Mouse (Mus musculus) frontal cortex, postnatal 14 days (tissue): Measurements from ENCODE around the gene Prtg.

ENCODE experiments used
- DNase-seq, 2 experiments: peaks; one replicate each; pipeline ENCODE4 v3.0.0; 2022; ENCODE audit warnings: low spot score in 2 of 2

Prtg gene

DNA sequence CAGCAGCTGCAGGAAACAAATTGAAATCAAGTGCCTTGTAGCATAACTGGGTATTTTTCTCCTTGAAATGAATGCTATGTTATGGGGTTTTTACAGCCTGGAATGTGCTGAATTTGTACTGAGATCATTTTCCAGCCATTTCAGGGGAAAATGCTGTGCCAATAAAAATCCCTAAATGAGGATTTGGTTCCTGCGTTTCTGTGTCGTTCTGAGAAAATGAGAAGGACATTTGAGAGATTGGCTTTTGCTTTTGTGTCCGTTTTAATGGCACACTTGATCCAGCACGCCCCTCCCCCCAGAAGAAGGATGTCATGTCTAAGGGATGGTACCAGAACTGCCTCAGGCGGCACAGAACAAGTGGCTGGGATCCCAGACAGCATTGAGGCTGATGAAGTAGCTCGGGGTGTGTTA, 100.0 kb downstream of the Prtg start:
- no peak for DNase-seq

GRCm38 (mm10) chr9:72911381-72911780, 104.7 kb downstream of the Prtg start:
- DNase-seq: no peak

- DNase-seq: no peak
These were observed 106.9 kb downstream of the Prtg start for GRCm38 (mm10) chr9:72913551-72913950.

- no peak for DNase-seq
These were observed 109.1 kb downstream of the Prtg start for GRCm38 (mm10) chr9:72915728-72916127.

DNA sequence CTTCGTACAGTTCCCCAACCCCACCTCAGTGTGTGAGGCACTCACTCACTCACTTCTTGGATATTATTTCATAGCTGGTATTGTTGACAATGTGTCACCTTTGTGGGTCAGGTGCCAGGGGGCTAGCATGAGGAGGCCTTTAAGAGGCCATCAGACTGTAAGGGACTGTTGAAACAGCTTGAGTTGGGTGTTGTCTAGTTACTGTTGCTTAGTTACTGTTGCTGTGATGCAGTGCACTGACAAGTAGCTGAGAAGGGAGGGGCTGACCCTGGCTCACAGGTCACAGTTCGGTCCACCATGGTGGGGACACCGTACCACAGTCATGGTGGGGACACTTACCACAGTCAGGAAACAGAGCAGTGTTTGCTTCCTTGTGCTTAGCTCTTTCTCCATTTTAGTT, 116.4 kb downstream of the Prtg start:
- DNase-seq: no peak

DNA sequence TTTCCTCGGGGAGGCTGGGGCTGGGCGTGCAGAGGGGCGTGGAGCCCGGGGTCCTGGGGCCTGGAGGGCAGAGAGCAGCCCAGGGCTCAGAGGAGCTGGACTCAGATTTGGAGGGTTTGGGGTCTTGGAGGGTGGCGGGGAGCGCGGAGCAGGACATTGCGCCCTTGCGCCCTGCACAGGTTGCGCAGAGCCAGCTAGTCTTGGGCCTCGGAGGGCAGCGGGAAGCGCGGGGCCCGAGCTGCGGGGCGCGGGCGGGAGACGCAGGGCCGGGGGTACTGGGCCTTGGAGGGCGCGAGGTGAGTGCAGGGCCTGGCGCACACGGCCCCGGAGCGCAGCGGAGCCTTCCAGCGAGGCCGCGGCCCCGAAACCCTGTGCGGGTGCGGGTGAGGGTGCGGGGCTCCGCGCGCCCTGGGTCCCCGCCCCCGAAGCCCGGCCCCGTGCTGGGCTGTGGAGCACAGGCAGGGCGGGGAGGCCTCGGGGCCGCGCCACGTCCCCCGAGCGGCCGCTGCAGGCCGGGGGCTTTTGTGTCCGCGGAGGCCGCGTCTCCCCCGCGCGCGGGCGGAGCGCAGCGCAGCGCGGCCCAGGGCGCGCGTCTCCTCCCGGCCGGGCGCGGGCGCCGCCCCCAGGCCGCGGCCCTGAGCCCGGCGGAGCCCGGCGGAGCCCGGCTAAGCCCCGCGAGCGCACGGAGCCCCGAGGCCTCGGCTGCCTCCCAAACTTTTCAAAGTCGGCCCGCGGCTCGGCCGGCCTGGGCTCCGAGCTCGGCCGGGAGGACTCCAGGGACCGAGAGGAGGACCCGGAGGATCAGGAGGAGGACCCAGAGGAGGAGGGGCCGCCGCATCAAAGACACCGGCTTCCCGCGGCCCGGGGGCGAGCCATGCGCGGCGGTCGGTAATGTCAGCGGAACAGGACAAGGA, 118.6 kb downstream of the Prtg start, which contains the start of gene Pygo1:
Gene Pygo1 (plus strand): TSS at position 625 of the 914 bp plus-strand sequence.
- peak in 1 of 2 experiments; percentile 28 for DNase-seq

- no peak for DNase-seq
These were observed 119.2 kb downstream of the Prtg start for GRCm38 (mm10) chr9:72925935-72926258.

DNA sequence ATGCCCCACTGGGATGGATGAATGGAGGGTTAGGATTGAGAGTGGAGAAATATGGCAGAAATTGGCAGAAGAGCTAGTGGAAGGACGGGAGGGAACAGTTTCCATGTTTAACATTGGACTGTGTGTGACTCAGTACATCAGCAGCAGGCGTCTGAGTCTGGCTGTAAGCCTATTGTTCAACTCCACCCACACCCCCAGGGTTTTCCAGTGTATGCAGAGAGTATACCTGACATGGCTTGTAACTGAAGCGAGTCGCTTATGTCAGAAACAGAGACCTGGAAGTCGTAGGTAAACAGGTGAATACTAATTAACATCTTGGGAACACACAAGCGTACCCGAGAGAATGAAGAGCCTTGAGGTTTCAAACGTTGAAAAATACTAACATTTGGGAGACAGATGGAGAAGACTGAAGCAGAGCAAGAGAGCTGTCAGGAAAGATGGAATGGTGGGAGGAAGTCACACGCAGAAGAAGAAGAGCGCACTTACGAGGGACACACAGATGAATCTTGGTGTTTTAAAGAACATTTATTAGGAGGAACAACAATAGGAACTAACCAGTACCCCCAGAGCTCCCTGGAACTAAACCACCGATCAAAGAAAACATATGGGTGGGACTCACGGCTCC, 124.6 kb downstream of the Prtg start:
- DNase-seq: peak; percentile 28 to 38

DNA sequence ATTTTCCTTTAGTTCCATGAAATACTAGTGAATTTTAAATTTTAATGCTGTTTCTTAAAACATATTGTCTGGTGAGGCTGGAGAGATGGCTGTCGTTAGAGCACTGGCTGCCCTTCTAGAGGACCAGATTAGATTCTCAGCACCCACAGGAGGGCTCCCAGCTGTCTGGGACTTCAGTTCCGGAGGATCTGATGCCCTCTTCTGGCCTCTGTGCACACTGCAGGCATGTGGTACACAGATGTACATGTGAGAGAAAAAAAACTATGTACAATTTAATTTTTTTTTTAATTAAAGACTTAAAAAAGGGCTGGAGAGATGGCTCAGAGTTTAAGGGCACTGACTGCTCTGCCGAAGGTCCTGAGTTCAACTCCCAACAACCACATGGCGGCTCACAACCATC, 128.6 kb downstream of the Prtg start:
- no peak for DNase-seq

DNA sequence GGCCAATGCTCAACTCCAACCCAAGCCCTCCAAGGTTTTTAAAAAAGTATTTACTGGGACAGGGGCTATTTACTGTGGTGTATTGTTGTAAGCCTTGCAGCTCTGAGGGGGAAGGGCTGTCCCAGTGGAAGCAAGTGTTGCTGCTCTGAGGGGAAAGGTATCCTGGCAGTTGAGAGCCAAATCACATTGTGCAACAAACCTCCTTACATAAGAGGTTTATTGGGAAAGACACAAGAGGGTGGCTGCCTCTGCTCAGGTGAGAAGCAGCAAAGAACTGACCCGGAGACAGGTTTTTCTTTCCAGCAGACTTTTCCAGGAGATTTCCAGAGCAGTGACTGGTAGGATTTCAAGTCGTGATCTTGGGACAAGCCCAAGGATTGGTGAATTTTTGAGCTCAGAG, 129.6 kb downstream of the Prtg start:
- DNase-seq: no peak

DNA sequence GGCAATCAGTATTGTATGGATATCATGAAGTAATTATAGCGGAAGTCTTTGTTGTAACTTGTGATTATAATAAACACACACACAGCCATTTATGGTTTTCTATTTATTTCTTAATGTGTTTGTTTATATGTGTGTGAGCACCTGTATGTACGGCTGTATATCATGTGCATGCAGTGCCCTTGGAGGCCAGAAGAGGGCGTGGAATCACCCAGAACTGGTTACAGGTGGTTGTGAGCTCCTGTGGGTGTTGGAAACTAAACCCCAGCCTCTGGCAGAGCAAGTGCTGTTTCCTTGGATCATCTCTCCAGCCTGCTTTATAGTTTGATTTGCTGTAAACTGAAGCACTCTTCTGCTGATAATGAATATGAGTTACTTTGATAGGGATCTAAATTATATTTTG, 136.8 kb downstream of the Prtg start:
- DNase-seq: no peak

DNA sequence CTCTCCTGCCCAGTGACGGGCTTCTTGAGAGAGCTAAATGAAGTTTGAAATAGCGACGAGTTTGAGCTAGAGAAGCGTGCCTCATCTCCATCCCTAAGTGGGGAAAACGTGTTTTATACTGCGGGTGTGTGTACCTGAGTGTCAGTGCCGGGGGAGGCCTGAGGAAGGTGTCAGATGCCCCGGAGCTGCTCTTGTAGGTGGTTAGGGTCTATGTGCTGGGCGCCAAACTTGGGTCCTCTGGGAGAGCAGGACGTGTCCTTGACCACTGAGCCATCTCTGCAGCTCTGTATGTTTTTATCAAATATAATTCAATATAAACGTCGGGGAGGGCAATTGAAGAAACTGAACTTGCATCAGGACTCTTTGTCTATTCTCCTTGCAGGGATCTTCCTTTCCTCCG, 137.6 kb downstream of the Prtg start:
- no peak for DNase-seq

GRCm38 (mm10) chr9:72947010-72947409, 140.3 kb downstream of the Prtg start:
- DNase-seq: no peak

DNA sequence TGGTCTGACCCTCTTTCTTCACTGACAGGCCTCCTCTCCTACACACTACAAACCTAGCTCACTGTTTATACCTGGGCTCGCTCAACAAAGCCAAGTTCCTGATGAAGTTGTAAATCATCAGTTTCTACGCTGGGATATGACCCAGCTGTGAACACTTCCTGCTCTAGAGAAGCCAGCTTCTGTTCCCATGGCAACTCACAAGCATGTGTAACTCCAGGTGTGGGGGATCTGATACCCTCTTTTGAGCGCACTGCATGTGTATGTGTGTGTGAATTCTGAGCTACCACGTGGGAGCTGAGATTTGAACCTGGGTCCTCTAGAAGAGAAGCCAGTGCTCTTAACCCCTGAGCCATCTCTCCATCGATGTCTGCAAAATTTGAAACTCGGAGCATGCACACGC, 142.9 kb downstream of the Prtg start:
- no peak for DNase-seq

- DNase-seq: no peak
These were observed 148.1 kb downstream of the Prtg start for GRCm38 (mm10) chr9:72954746-72955145.

DNA sequence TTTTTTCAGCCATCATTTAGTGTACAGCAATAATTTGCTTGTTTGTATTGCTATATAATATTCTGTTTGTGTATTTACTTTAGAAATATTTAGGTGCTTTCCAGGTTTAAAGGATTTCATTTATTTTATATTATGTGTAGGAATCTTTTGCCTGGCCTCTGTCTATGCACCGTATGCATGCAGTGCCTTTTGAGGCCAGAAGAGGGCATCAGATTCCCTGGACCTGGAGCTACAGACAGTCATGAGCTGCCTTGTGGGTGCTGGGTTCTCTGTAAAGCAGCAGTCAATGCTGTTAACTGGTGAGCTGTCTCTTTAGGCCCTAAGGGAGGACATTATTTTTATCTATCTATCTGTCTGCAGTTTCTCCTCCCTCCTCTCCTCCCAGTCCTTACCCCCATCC, 148.9 kb downstream of the Prtg start:
- peak in 1 of 2 experiments; percentile 26 for DNase-seq

- DNase-seq: peak; percentile 59 to 65
These were observed 152.1 kb downstream of the Prtg start, which contains the start of the genes Dyx1c1 and Gm44503 for GRCm38 (mm10) chr9:72958521-72959450. TSS of gene Dyx1c1 (plus strand) at chr9:72958785. TSS of gene Gm44503 (plus strand) at chr9:72958852.

DNA sequence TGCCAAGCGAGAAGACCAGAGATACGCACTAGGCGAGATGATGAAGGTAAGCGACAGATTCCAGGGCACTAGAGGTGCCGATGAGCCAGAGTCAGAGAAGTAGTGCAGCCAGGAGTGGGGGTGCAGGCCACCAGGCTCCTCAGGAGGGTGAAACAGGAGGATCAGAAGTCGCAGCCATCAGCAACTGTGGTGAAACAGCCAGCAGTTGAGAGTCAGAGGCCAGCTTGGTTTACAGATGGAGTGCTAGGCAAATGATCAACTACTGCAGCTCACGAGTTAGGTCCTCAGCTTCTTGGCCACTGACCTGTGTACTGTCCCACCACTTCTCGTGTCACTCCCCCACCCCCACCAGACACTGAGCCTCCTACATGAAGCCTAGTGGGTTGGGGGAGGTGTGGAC, 154.7 kb downstream of the Prtg start:
- DNase-seq: no peak

DNA sequence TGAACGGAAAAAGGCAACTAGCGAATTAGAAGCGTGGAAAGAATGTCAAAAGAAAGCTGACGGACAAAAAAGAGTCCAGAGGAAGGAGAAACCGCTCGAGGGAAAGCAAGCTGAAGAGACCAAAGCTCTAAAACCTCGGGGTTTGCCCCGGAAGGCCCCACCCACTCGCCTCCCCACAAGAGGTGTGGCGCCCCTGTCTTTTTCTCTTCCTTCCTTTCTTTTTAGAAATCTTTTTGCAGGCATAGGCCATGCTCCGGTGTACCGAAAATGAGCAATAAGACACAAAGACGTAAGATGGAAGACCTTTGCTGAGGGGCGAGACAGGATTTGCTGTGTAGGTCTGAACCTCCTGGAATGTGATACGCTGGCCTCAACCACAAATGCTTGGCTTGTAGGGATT, 155.3 kb downstream of the Prtg start:
- DNase-seq: no peak
